Mouse (Mus musculus) Patski (cell line): ENCODE measurements around the gene Naip2. TPM values are rescaled to one million over a fixed set of nuclear protein-coding genes. Genes with fewer than 3 reads are reported as not detected.
"Not testable (repeated sequence)": the region's sequence is repeated elsewhere in the genome, so short reads cannot be mapped to it uniquely, and the experiment has no call there.

Experiments used
- ATAC-seq: fragments of 100-300 bp; one replicate; pipeline ENCODE4 v1.8.0; 2021
- CTCF ChIA-PET: fragments of 350-600 bp; sonication (Branson Sonifier 250); formaldehyde crosslinking; loops from one replicate; lab custom pipeline; 2022; ENCODE audit warnings: inconsistent platforms; lab: Charles Lee
- POLR2A ChIA-PET: fragments of 350-600 bp; sonication (Branson Sonifier 250); formaldehyde crosslinking; loops from one replicate; lab custom pipeline; 2022; ENCODE audit warnings: antibody characterized with exemption, inconsistent platforms; lab: Charles Lee
- DNase-seq: peaks from one replicate; pipeline ENCODE4 v3.0.0-alpha.2; 2011; ENCODE audit warnings: low read depth, low spot score
- H3K27me3 ChIP-seq: fragments of 371-371 bp; one replicate; pipeline ENCODE4 v1.5.1; 2021
- CTCF ChIP-seq: fragments of 100-300 bp; IDR thresholded peaks from one replicate; pipeline ENCODE4 v1.5.1; 2021
- in situ Hi-C: fragments of 300-500 bp; cut with MboI; formaldehyde crosslinking; loops from 3 replicates; pipeline ENCODE4 v1.11.1; 2018; ENCODE audit warnings: low pct_unique_long_range_greater_than_20kb, mixed read lengths
- polyA plus RNA-seq: library from polyadenylated mRNA; unstranded; gene quantifications from one replicate; pipeline ENCODE4 v1.2.3, GENCODE M21; 2021

The Naip2 gene
- 0.39 TPM for polyA plus RNA-seq

- in situ Hi-C loops, DNase-seq, ATAC-seq, CTCF ChIA-PET, H3K27me3 ChIP-seq, POLR2A ChIA-PET: not testable (repeated sequence)
These were observed at the start of gene Naip2 for GRCm38 (mm10) chr13:100201659-100202333. Naip2 (minus strand) TSS chr13:100202092.

GRCm38 (mm10) chr13:100246896-100247519, 45.1 kb upstream of the Naip2 start:
- DNase-seq, H3K27me3 ChIP-seq, ATAC-seq, CTCF ChIA-PET, POLR2A ChIA-PET, in situ Hi-C loops: not testable (repeated sequence)

- CTCF ChIA-PET = not testable (repeated sequence)
These were observed 44.3 kb upstream of the Naip2 start, which contains the start of gene Naip5 for GRCm38 (mm10) chr13:100246223-100246622. Naip5 (minus strand) TSS chr13:100246323.

GRCm38 (mm10) chr13:100243702-100244101, 41.8 kb upstream of the Naip2 start:
- TF ChIP-seq CTCF = no peak
- ChIA-PET POLR2A (no interaction called here), CTCF (no interaction called here)
- in situ Hi-C loops = no loop called here
- DNase-seq = no peak
- no peak for ATAC-seq
- no peaks in the 10 kb centered on the region for H3K27me3 ChIP-seq

More at GRCm38 (mm10) chr13:100246223-100246622, 44.3 kb upstream of the Naip2 start, which contains the start of gene Naip5:
- ATAC-seq, in situ Hi-C loops, DNase-seq, POLR2A ChIA-PET, H3K27me3 ChIP-seq: not testable (repeated sequence)

- H3K27me3 ChIP-seq, ATAC-seq, CTCF ChIA-PET, DNase-seq, in situ Hi-C loops, POLR2A ChIA-PET: not testable (repeated sequence)
These were observed 11.8 kb upstream of the Naip2 start for GRCm38 (mm10) chr13:100213683-100214082.

GRCm38 (mm10) chr13:100210540-100210939, 8.6 kb upstream of the Naip2 start:
- in situ Hi-C loops = no loop called here
- TF ChIP-seq CTCF = no peak
- H3K27me3 ChIP-seq = peaks cover 3% of the 10 kb centered on the region
- DNase-seq (peak; percentile 51), ATAC-seq (peak; percentile 65)
- ChIA-PET CTCF (no interaction called here), POLR2A (no interaction called here)

GRCm38 (mm10) chr13:100203319-100203718, 1.4 kb upstream of the Naip2 start:
- CTCF ChIA-PET = no interaction called here
- DNase-seq (no peak), ATAC-seq (no peak)
- in situ Hi-C loops = no loop called here
- no peak for TF ChIP-seq CTCF
- POLR2A ChIA-PET = no interaction called here
- H3K27me3 ChIP-seq = peaks cover 6% of the 10 kb centered on the region

- H3K27me3 ChIP-seq = peaks cover 3% of the 10 kb centered on the region
- ChIA-PET POLR2A (no interaction called here), CTCF (no interaction called here)
- DNase-seq (no peak), ATAC-seq (no peak)
- no peak for TF ChIP-seq CTCF
- in situ Hi-C loops = no loop called here
These were observed 1.1 kb downstream of the Naip2 start for GRCm38 (mm10) chr13:100200778-100201177.

- peaks cover 3% of the 10 kb centered on the region for H3K27me3 ChIP-seq
- POLR2A ChIA-PET = no interaction called here
- CTCF ChIA-PET = no interaction called here
- DNase-seq (no peak), ATAC-seq (no peak)
- no peak for TF ChIP-seq CTCF
- in situ Hi-C loops = no loop called here
These were observed 6.5 kb downstream of the Naip2 start for GRCm38 (mm10) chr13:100195421-100195820.

- ATAC-seq, CTCF ChIA-PET, in situ Hi-C loops, H3K27me3 ChIP-seq, DNase-seq, POLR2A ChIA-PET: not testable (repeated sequence)
These were observed 18.8 kb downstream of the Naip2 start for GRCm38 (mm10) chr13:100183111-100183510.

GRCm38 (mm10) chr13:100174360-100174759, 27.5 kb downstream of the Naip2 start:
- POLR2A ChIA-PET, in situ Hi-C loops, ATAC-seq, CTCF ChIA-PET, DNase-seq, H3K27me3 ChIP-seq: not testable (repeated sequence)
